Mouse (Mus musculus) lung, embryonic 14.5 days (tissue): ENCODE measurements around the gene Tvp23b. TPM values are rescaled to one million over a fixed set of nuclear protein-coding genes. Genes with fewer than 3 reads are reported as not detected.

Experiments used
- ATAC-seq: fragments of 200-750 bp; cut with Nextera tagmentation; 2 replicates; pipeline ENCODE4 v1.8.0; 2017; ENCODE audit warnings: mild to moderate bottlenecking, moderate TSS enrichment, moderate library complexity; ENCODE audit not compliant: insufficient read depth
- DNase-seq: peaks from one replicate; pipeline ENCODE4 v3.0.0-alpha.2; 2015
- H3K27ac ChIP-seq: fragments of 300-500 bp; sonication (generic); 2 replicates; pipeline ENCODE4 v1.5.1; 2014; ENCODE audit warnings: low read depth, mild to moderate bottlenecking, moderate library complexity
- H3K27me3 ChIP-seq: fragments of 300-500 bp; sonication (generic); 2 replicates; pipeline ENCODE4 v1.6.1; 2014; ENCODE audit warnings: low read length, control low read depth; ENCODE audit not compliant: insufficient read depth
- H3K36me3 ChIP-seq: fragments of 300-500 bp; sonication (generic); 2 replicates; pipeline ENCODE4 v1.6.1; 2014; ENCODE audit warnings: control low read depth; ENCODE audit not compliant: insufficient read depth
- H3K4me1 ChIP-seq: fragments of 300-500 bp; sonication (generic); 2 replicates; pipeline ENCODE4 v1.6.1; 2014; ENCODE audit warnings: antibody characterized with exemption, control low read depth; ENCODE audit not compliant: insufficient read depth
- H3K4me2 ChIP-seq: fragments of 300-500 bp; sonication (generic); 2 replicates; pipeline ENCODE4 v1.6.1; 2014; ENCODE audit warnings: mild to moderate bottlenecking
- H3K4me3 ChIP-seq: fragments of 300-500 bp; sonication (generic); 2 replicates; pipeline ENCODE4 v1.5.1; 2014; ENCODE audit warnings: low read depth, low read length
- H3K9ac ChIP-seq: fragments of 300-500 bp; sonication (generic); 2 replicates; pipeline ENCODE4 v1.6.1; 2014
- H3K9me3 ChIP-seq: fragments of 300-500 bp; sonication (generic); 2 replicates; pipeline ENCODE4 v1.6.1; 2016; ENCODE audit warnings: low read depth, low read length, control low read depth
- CTCF ChIP-seq: IDR thresholded peaks from 2 replicates; pipeline ENCODE4 v1.5.1; 2016; ENCODE audit warnings: antibody characterized with exemption, low read depth
- WGBS: fragments of 180-500 bp; shearing (Covaris S2); extraction: QIAGEN DNeasy Blood & Tissue Kit; methylation state at CpG from one replicate; pipeline ENCODE4 v1.1.7; 2014; 5-methylcytosine and 5-hydroxymethylcytosine counted together
- polyA plus RNA-seq: library from polyadenylated mRNA; unstranded; fragments of >200 nt; fragmentation: Nextera tagmentation; extraction: Ambion mirVana; gene quantifications from 2 replicates; pipeline ENCODE4 v1.2.1, GENCODE M21; 2014

Gene Tvp23b
- polyA plus RNA-seq, 1 experiment from 2014 or later, result 55.3 TPM

- no peak overlapping the region for H3K9ac ChIP-seq
- H3K4me1 ChIP-seq, result no peaks in the 10 kb centered on the region
- H3K4me2 ChIP-seq, result no peak overlapping the region
- H3K27me3 ChIP-seq, result no peaks in the 10 kb centered on the region
- no peak overlapping the region for H3K4me3 ChIP-seq
- no peak for ATAC-seq
- TF ChIP-seq CTCF, result no peak
- DNase-seq, result no peak
- H3K27ac ChIP-seq, result no peak overlapping the region
- H3K9me3 ChIP-seq, result no peaks in the 10 kb centered on the region
- H3K36me3 ChIP-seq, result no peaks in the 10 kb centered on the region
- WGBS, result 52% methylated on average over 2 of the region's 2 CpGs
Observed at GRCm38 (mm10) chr11:62848301-62848700, 31.0 kb upstream of the Tvp23b start.

GRCm38 (mm10) chr11:62851199-62851598, 28.1 kb upstream of the Tvp23b start:
- no peaks in the 10 kb centered on the region for H3K4me1 ChIP-seq
- H3K9me3 ChIP-seq, result no peaks in the 10 kb centered on the region
- H3K9ac ChIP-seq, result no peak overlapping the region
- 76% methylated on average over 1 of the region's 1 CpGs for WGBS
- peak; percentile 71 for TF ChIP-seq CTCF
- no peak overlapping the region for H3K4me3 ChIP-seq
- ATAC-seq, result peak; percentile 54; the same call in 1 of the 2 replicates
- no peak overlapping the region for H3K27ac ChIP-seq
- H3K27me3 ChIP-seq, result no peaks in the 10 kb centered on the region
- no peaks in the 10 kb centered on the region for H3K36me3 ChIP-seq
- no peak overlapping the region for H3K4me2 ChIP-seq
- peak; percentile 71 for DNase-seq

- WGBS, result 79% methylated on average over 6 of the region's 6 CpGs
- Histone ChIP-seq H3K4me2 (no peak overlapping the region), H3K27ac (no peak overlapping the region), H3K27me3 (no peaks in the 10 kb centered on the region), H3K36me3 (no peaks in the 10 kb centered on the region), H3K4me3 (no peak overlapping the region), H3K4me1 (no peaks in the 10 kb centered on the region), H3K9ac (no peak overlapping the region), H3K9me3 (no peaks in the 10 kb centered on the region)
- TF ChIP-seq CTCF, result no peak
- DNase-seq (no peak), ATAC-seq (no peak)
Observed at GRCm38 (mm10) chr11:62853334-62853733, 25.9 kb upstream of the Tvp23b start.

- 77% methylated on average over 4 of the region's 4 CpGs for WGBS
- ATAC-seq (no peak), DNase-seq (no peak)
- Histone ChIP-seq H3K4me3 (no peak overlapping the region), H3K4me2 (no peak overlapping the region), H3K36me3 (no peaks in the 10 kb centered on the region), H3K9ac (no peak overlapping the region), H3K9me3 (no peaks in the 10 kb centered on the region), H3K4me1 (no peaks in the 10 kb centered on the region), H3K27me3 (no peaks in the 10 kb centered on the region), H3K27ac (no peak overlapping the region)
- TF ChIP-seq CTCF, result no peak
Observed at GRCm38 (mm10) chr11:62865562-62865961, 13.7 kb upstream of the Tvp23b start.

- Histone ChIP-seq H3K4me2 (no peak overlapping the region), H3K4me1 (no peaks in the 10 kb centered on the region), H3K27ac (no peak overlapping the region), H3K4me3 (no peak overlapping the region), H3K9ac (no peak overlapping the region), H3K9me3 (no peaks in the 10 kb centered on the region), H3K27me3 (no peaks in the 10 kb centered on the region), H3K36me3 (no peaks in the 10 kb centered on the region)
- no peak for TF ChIP-seq CTCF
- WGBS, result 73% methylated on average over 7 of the region's 7 CpGs
- DNase-seq (no peak), ATAC-seq (no peak)
Observed at GRCm38 (mm10) chr11:62866685-62867084, 12.6 kb upstream of the Tvp23b start.

GRCm38 (mm10) chr11:62869201-62869600, 10.1 kb upstream of the Tvp23b start:
- no peak overlapping the region for H3K9ac ChIP-seq
- no peaks in the 10 kb centered on the region for H3K27me3 ChIP-seq
- TF ChIP-seq CTCF, result no peak
- DNase-seq (no peak), ATAC-seq (no peak)
- no peaks in the 10 kb centered on the region for H3K36me3 ChIP-seq
- H3K4me2 ChIP-seq, result no peak overlapping the region
- no peaks in the 10 kb centered on the region for H3K9me3 ChIP-seq
- WGBS, result 71% methylated on average over 5 of the region's 5 CpGs
- no peak overlapping the region for H3K4me3 ChIP-seq
- H3K4me1 ChIP-seq, result no peaks in the 10 kb centered on the region
- no peak overlapping the region for H3K27ac ChIP-seq

- DNase-seq (no peak), ATAC-seq (no peak)
- Histone ChIP-seq H3K4me3 (no peak overlapping the region), H3K4me1 (no peaks in the 10 kb centered on the region), H3K9me3 (no peaks in the 10 kb centered on the region), H3K36me3 (no peaks in the 10 kb centered on the region), H3K9ac (no peak overlapping the region), H3K27me3 (no peaks in the 10 kb centered on the region), H3K27ac (no peak overlapping the region), H3K4me2 (no peak overlapping the region)
- 75% methylated on average over 8 of the region's 8 CpGs for WGBS
- no peak for TF ChIP-seq CTCF
Observed at GRCm38 (mm10) chr11:62869715-62870371, 9.4 kb upstream of the Tvp23b start.
